Mouse (Mus musculus): ENCODE data around the gene Aip.

GRCm38 (mm10) chr19:4106654-4107053 is 19.0 kb downstream of the Aip start:
- TF ChIP-seq EP300 (IDR thresholded peaks at IDR 0.05) (no peak), CTCF (IDR thresholded peaks at IDR 0.05) (no peak)
